Mouse (Mus musculus): ENCODE results near the gene Ptgir.
"Not testable (repeated sequence)": the region's sequence is repeated elsewhere in the genome, so short reads cannot be mapped to it uniquely, and the experiment has no call there.

The Ptgir gene

GRCm38 (mm10) chr7:16942861-16943260 is 36.6 kb downstream of the Ptgir start:
- DNase-seq (ENCODE audit: low spot score), result no peak

- peak; percentile 95 for DNase-seq (ENCODE audit: low spot score)
Measured at GRCm38 (mm10) chr7:16944061-16944807, 37.9 kb downstream of the Ptgir start, which contains the start of gene Pnmal2. Gene Pnmal2, plus strand, starts transcription at chr7:16944682.

GRCm38 (mm10) chr7:16944808-16945315 is 38.6 kb downstream of the Ptgir start:
- DNase-seq (ENCODE audit: low spot score), result no peak

- DNase-seq (ENCODE audit: low spot score), result no peak
Measured at GRCm38 (mm10) chr7:16945419-16945818, 39.1 kb downstream of the Ptgir start.

GRCm38 (mm10) chr7:16946441-16947348 is 40.4 kb downstream of the Ptgir start:
- DNase-seq (ENCODE audit: low spot score), result no peak

- no peak for DNase-seq (ENCODE audit: low spot score)
Measured at GRCm38 (mm10) chr7:16947349-16947895, 41.1 kb downstream of the Ptgir start.

- DNase-seq (ENCODE audit: low spot score), result no peak
Measured at GRCm38 (mm10) chr7:16947959-16948361, 41.7 kb downstream of the Ptgir start.

- no peak for DNase-seq (ENCODE audit: low spot score)
Measured at GRCm38 (mm10) chr7:16948923-16949458, 42.7 kb downstream of the Ptgir start.

- DNase-seq (ENCODE audit: low spot score), result peak; percentile 89
Measured at GRCm38 (mm10) chr7:16949908-16950841, 43.9 kb downstream of the Ptgir start.

- DNase-seq (ENCODE audit: low spot score), result peak; percentile 90
Measured at GRCm38 (mm10) chr7:16950861-16951635, 44.8 kb downstream of the Ptgir start.

GRCm38 (mm10) chr7:16953776-16954175 is 47.5 kb downstream of the Ptgir start:
- not testable (repeated sequence) for DNase-seq (ENCODE audit: low spot score)

GRCm38 (mm10) chr7:16955712-16956111 is 49.4 kb downstream of the Ptgir start:
- no peak for DNase-seq (ENCODE audit: low spot score)

- peak; percentile 45 for DNase-seq (ENCODE audit: low spot score)
Measured at GRCm38 (mm10) chr7:16956410-16957265, 50.3 kb downstream of the Ptgir start.

GRCm38 (mm10) chr7:16959539-16960187 is 53.4 kb downstream of the Ptgir start, which contains the start of gene Pnmal1:
Gene Pnmal1, plus strand, starts transcription at chr7:16959679.
- DNase-seq (ENCODE audit: low spot score), result peak; percentile 96
